Mouse (Mus musculus) megakaryocyte, embryonic 14.5 days (primary cell): ENCODE results near the gene Zfp710. TPM values are rescaled to one million over a fixed set of nuclear protein-coding genes. Genes with fewer than 3 reads are reported as not detected.

ENCODE experiments used
- H3K27me3 ChIP-seq: replicated peaks from 2 replicates; pipeline ENCODE3; 2012; ENCODE audit warnings: inconsistent platforms
- H3K36me3 ChIP-seq: replicated peaks from 2 replicates; pipeline ENCODE3; 2012; ENCODE audit warnings: low read length, inconsistent platforms, mixed read lengths
- H3K4me1 ChIP-seq: 2 replicates; pipeline ENCODE4 v1.6.1; 2012; ENCODE audit warnings: inconsistent platforms
- H3K4me3 ChIP-seq: replicated peaks from 2 replicates; pipeline ENCODE3; 2012; ENCODE audit warnings: moderate library complexity, mild to moderate bottlenecking, inconsistent platforms
- H3K9me3 ChIP-seq: 2 replicates; pipeline ENCODE4 v1.6.1; 2012; ENCODE audit warnings: inconsistent platforms
- FLI1 ChIP-seq: IDR thresholded peaks from 2 replicates; pipeline ENCODE4 v1.6.1; 2012; ENCODE audit warnings: low read length, inconsistent platforms, mixed read lengths
- GATA1 ChIP-seq: IDR thresholded peaks from 3 replicates; pipeline ENCODE4 v1.6.1; 2012; ENCODE audit warnings: mixed read lengths, low read length, inconsistent platforms, borderline replicate concordance
- polyA plus RNA-seq: library from polyadenylated mRNA; stranded (reverse); fragments of >175 nt; gene quantifications from 2 replicates; pipeline ENCODE4 v1.2.3, GENCODE M21; 2012; ENCODE audit warnings: low replicate concordance; ENCODE audit not compliant: insufficient read depth

Gene Zfp710
- polyA plus RNA-seq, 1 experiment: 55.0 TPM

DNA sequence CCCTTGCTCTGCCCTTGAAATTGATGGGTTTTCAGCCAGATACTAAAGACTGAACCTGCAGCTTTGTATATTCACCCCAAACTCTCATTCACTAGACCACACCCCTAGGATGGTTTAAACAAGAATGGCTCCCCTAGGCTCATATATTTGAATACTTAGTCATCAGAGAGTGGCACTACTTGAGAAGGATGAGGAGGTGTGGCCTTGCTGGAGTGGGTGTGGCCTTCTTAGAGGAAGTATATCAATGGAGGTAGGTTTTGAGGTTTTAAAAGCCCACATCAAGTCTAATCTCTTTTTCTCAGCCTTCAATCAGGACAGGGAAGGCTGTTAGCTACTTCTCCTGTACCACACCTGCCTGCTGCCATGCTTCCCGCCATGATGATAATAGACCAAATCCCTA, 81.8 kb downstream of the Zfp710 start:
- no peak for TF ChIP-seq GATA1
- TF ChIP-seq FLI1: no peak
- Histone ChIP-seq H3K9me3 (peaks cover 8% of the 10 kb centered on the region), H3K4me3 (no peak overlapping the region), H3K27me3 (no peaks in the 10 kb centered on the region), H3K4me1 (peaks cover 55% of the 10 kb centered on the region), H3K36me3 (peaks cover 38% of the 10 kb centered on the region)

DNA sequence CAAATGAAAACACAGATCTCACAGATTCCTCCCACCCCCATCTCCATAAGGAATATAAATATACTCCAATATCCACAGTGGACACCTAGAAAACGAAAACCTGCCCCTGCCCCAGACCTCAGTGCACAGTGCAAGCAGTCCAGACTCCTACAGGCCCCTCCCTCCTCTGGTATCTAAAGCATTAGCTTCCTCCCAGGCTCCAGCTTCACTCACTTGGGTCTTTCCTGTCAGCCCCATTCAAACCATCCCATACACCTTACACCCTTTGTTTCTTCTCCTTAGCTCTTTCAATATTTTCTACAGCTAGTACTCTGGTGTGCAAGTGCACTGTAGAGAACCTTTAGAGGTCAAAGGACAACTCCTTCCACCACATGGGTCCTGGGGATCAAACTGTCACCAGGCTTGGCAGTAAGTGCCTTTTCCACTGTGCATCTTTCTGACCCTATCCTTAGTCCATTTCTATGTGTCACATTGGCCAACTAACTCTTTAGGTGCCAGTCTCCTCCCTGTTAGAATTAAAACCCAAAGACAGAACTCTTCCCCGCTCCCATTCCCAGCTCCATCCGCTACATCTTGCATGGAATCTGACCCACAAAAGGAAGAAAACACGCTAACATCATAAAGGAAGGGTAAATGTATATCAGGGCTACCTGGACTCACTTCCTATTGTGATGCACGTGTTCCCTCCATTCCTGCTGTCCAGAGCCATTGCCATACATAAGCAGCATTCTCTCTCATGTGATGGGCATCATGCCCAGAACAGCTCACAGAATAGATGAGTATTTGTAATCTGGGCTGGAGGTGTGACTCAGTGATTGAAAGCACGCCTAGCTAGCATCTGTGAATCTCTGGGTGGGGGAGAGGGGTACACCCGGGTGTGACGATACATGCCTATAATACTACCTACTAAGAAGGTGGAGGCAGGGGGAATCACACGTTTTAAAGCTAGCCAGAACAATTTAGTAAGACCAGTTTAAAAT, 86.7 kb downstream of the Zfp710 start:
- Histone ChIP-seq H3K9me3 (peaks cover 6% of the 10 kb centered on the region), H3K4me3 (peak overlapping the region; percentile 29), H3K4me1 (peaks cover 86% of the 10 kb centered on the region), H3K36me3 (peaks cover 15% of the 10 kb centered on the region), H3K27me3 (no peaks in the 10 kb centered on the region)
- TF ChIP-seq GATA1 (no peak), FLI1 (no peak)

DNA sequence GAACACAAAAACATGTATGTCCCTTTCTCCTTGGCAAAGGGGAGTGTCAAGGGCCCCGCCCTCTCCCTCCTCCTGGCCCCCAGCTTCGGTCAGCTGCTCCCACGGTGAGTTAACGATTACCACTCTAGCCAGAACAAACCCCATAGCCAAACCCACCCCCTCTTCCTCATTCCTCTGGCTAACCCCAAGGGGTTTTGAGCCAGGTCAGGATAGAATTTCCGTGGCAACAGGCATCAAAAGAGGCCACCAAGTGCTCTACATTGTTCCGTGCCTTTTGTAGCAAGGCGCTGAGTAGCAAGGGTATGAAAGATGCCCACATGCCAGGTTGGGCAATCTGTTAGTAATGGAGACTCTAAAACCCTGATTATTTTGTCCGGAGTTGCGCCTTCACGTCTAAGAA, 89.4 kb downstream of the Zfp710 start:
- no peaks in the 10 kb centered on the region for H3K9me3 ChIP-seq
- H3K36me3 ChIP-seq: no peaks in the 10 kb centered on the region
- H3K4me1 ChIP-seq: peaks cover 97% of the 10 kb centered on the region
- no peaks in the 10 kb centered on the region for H3K27me3 ChIP-seq
- TF ChIP-seq GATA1: no peak
- no peak for TF ChIP-seq FLI1
- H3K4me3 ChIP-seq: peak overlapping the region; percentile 97

DNA sequence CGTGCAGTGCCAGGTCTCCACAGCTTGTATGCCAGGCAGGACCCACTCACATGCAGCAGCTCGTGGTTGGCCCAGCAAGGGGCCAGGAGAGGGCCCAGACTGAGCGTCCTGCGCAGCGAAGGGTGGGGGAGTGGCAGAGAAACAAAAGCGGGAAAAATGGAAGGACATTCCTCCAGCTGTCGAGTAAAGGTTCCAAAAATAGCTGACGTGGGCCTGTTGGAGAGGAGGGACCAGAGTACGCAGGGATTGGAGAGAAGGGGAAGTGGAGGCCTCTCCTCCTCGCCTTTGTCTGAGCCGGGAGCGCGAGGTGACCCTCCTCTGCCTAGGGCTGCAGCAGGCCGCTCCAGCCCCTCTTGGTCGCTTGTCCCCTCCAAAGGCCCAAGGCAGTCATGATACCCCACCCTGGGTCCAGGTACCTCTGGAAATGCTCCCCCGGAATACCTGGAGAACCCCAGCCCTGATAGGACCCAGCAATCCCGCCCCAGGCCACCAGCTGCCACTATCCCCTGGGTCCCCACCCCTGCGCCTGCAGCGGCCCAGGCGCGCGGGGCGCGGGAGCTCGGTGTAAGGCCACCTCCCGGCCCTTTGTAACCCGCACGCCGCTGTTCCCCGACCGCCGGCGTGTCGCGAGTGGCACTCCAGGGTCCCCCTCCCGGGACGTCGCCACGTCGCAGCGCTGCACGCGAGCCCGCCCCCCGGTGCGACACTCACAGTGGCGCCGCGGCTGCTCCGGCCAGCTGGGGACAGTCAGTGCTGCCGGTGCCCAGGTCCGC, 90.0 kb downstream of the Zfp710 start:
- TF ChIP-seq GATA1: no peak
- TF ChIP-seq FLI1: no peak
- Histone ChIP-seq H3K4me1 (peaks cover 97% of the 10 kb centered on the region), H3K27me3 (no peaks in the 10 kb centered on the region)

DNA sequence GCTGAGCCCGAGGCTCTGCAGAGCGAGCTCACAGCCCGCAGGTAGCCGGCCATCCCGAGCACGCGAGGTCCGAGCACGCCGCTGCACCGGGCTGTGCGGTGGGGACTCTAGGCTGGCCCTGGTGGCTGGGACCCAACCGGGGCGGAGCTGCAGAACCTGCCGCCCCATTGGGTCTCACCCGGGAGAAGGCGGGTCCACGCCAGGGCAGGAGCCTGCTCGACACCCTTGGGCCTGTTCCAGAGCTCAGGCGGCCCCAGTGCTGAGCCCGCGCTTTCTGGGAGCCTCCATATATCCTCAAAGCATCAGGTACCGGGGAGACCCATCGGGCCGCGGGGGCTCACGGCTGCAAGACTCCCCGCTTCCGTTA, 90.6 kb downstream of the Zfp710 start, which contains the start of gene Idh2:
Idh2 (minus strand) TSS at position 169 of the 367 bp plus-strand sequence.
- TF ChIP-seq FLI1 (no peak), GATA1 (no peak)
- H3K4me3 ChIP-seq: peak within 1 kb of the TSS; percentile 97

More for the DNA sequence above, 90.0 kb downstream of the Zfp710 start:
- peak overlapping the region; percentile 97 for H3K4me3 ChIP-seq
- H3K9me3 ChIP-seq: no peaks in the 10 kb centered on the region
- H3K36me3 ChIP-seq: no peaks in the 10 kb centered on the region

DNA sequence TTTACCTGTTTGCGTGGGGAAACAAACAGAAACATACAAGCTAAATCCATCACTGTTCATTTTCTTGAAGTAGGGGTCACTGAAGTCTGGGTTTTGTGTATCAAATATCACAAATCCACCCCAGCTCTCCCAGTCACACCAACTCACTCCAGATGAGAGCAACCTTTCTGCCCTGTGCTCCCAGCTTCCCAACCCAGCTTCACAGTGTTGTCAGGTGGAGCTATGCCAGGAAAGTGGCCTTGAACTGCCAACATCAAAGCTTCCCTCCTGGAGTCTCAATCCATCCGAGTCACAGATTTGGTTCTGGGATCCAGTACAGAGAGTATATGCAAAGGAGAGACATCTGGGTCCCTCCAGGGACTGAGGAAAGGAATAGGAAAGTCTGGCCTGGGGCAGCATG, 91.5 kb downstream of the Zfp710 start:
- H3K4me3 ChIP-seq: no peak overlapping the region
- H3K9me3 ChIP-seq: no peaks in the 10 kb centered on the region
- H3K27me3 ChIP-seq: no peaks in the 10 kb centered on the region
- peaks cover 2% of the 10 kb centered on the region for H3K36me3 ChIP-seq
- TF ChIP-seq GATA1: no peak
- TF ChIP-seq FLI1: no peak
- peaks cover 98% of the 10 kb centered on the region for H3K4me1 ChIP-seq

More for the DNA sequence above, 90.6 kb downstream of the Zfp710 start, which contains the start of gene Idh2:
- Histone ChIP-seq H3K36me3 (peaks cover 2% of the 10 kb centered on the region), H3K4me1 (peaks cover 98% of the 10 kb centered on the region), H3K27me3 (no peaks in the 10 kb centered on the region), H3K9me3 (no peaks in the 10 kb centered on the region)

DNA sequence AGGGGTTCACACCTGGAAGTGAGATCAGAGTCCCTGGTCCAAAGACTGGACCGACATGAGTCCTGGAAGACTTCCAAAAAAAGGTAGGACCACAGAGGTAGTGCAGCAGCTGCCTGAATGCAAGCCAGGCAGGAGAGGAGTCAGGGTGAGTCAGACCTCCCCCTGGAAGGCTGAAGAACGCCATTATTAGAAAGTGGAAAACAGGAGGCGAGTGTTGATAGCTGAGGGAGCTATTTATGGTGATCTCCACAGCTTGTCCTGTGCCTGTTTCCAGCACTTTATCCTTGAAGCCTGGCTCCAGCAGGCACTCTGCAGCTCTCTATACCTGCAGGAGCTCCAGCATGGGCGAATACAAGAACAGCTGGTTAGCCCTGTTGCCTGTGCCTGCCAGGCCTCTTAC, 94.6 kb downstream of the Zfp710 start:
- no peaks in the 10 kb centered on the region for H3K27me3 ChIP-seq
- TF ChIP-seq FLI1: no peak
- no peak for TF ChIP-seq GATA1

DNA sequence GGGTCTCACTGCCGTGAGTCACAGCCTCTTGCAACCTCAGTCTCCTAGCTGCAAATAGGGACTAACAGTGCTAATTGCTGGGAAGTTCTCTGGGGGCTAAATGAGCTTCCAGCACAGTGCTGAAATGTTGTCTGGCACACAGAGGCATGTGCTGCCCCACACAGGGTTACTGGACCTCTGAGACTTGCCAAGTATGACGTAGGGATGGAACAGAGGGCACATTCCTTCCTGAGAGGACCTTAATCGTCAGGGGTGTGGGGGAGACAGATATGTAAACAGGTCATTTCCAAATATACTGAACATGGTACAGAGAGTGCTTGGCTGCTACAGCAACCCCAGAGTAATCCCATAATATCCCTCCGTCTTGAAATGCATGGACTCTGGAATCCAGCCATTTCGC, 96.5 kb downstream of the Zfp710 start:
- peaks cover 2% of the 10 kb centered on the region for H3K36me3 ChIP-seq
- H3K4me1 ChIP-seq: peaks cover 65% of the 10 kb centered on the region
- H3K9me3 ChIP-seq: no peaks in the 10 kb centered on the region
- no peak overlapping the region for H3K4me3 ChIP-seq
- TF ChIP-seq FLI1: no peak
- TF ChIP-seq GATA1: no peak
- no peaks in the 10 kb centered on the region for H3K27me3 ChIP-seq

More for the DNA sequence above, 94.6 kb downstream of the Zfp710 start:
- H3K4me1 ChIP-seq: peaks cover 83% of the 10 kb centered on the region
- H3K4me3 ChIP-seq: peak overlapping the region; percentile 20
- peaks cover 2% of the 10 kb centered on the region for H3K36me3 ChIP-seq
- H3K9me3 ChIP-seq: no peaks in the 10 kb centered on the region

DNA sequence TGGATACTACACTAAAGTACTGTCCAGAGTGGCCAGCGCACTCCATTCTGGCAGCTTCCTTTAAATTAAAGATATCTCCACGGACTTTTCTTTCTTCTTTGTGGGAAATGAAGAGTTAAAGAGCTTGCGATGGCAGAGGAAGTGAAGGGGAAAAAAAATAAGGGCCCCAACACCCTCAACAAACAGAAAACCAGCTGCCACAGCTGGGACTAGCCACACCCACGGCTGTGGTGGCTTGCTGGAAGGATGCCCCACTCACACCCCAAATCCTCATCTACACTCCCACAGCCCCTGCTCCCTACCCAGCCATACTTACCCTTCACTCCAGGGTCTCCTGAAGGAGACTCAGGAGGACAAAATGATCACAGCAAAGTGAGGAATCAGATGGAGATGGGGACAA, 98.5 kb downstream of the Zfp710 start:
- no peak for TF ChIP-seq FLI1
- no peak for TF ChIP-seq GATA1
- H3K9me3 ChIP-seq: no peaks in the 10 kb centered on the region
- peaks cover 57% of the 10 kb centered on the region for H3K4me1 ChIP-seq
- peaks cover 2% of the 10 kb centered on the region for H3K36me3 ChIP-seq
- peak overlapping the region; percentile 62 for H3K4me3 ChIP-seq
- H3K27me3 ChIP-seq: no peaks in the 10 kb centered on the region

DNA sequence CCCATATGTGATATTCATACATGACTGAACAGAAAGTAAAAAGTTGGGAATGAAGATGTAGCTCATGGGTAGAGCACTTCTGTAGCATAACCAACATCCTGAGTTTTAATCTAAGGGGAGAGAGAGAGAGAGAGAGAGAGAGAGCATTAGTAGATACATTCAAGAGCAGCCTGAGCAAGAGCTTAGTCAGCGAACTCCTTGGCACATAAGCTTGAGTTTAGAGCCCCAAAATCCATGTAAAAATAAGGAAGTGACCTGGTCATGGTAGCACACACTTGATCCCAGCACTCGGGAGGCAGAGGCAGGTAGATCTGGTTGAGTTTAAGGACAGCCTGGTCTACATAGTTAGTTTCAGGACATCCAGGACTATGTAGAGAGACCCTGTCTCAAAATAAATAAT, 99.1 kb downstream of the Zfp710 start:
- H3K27me3 ChIP-seq: no peaks in the 10 kb centered on the region
- H3K4me3 ChIP-seq: peak overlapping the region; percentile 62
- H3K36me3 ChIP-seq: peaks cover 2% of the 10 kb centered on the region
- H3K9me3 ChIP-seq: no peaks in the 10 kb centered on the region
- peaks cover 55% of the 10 kb centered on the region for H3K4me1 ChIP-seq
- no peak for TF ChIP-seq FLI1
- TF ChIP-seq GATA1: no peak
